Mouse (Mus musculus) hindbrain, embryonic 12.5 days (tissue): ENCODE measurements around the gene Zfp827. TPM values are rescaled to one million over a fixed set of nuclear protein-coding genes. Genes with fewer than 3 reads are reported as not detected.

Experiments
- ATAC-seq: fragments of 200-750 bp; cut with Nextera tagmentation; 2 replicates; pipeline ENCODE4 v1.8.0; 2017; ENCODE audit warnings: moderate TSS enrichment; ENCODE audit not compliant: low FRiP score
- H3K27ac ChIP-seq: fragments of 300-500 bp; sonication (generic); 2 replicates; pipeline ENCODE4 v1.5.1; 2016; ENCODE audit warnings: mild to moderate bottlenecking
- H3K27me3 ChIP-seq: fragments of 300-500 bp; sonication (generic); 2 replicates; pipeline ENCODE4 v1.6.1; 2016; ENCODE audit warnings: mild to moderate bottlenecking
- H3K36me3 ChIP-seq: fragments of 300-500 bp; sonication (generic); 2 replicates; pipeline ENCODE4 v1.6.1; 2016; ENCODE audit warnings: mild to moderate bottlenecking
- H3K4me1 ChIP-seq: fragments of 300-500 bp; sonication (generic); 2 replicates; pipeline ENCODE4 v1.6.1; 2016
- H3K4me2 ChIP-seq: fragments of 300-500 bp; sonication (generic); replicated peaks from 2 replicates; pipeline ENCODE4 v1.6.1; 2016; ENCODE audit warnings: mild to moderate bottlenecking
- H3K4me3 ChIP-seq: fragments of 300-500 bp; sonication (generic); 2 replicates; pipeline ENCODE4 v1.5.1; 2016; ENCODE audit warnings: mild to moderate bottlenecking
- H3K9ac ChIP-seq: fragments of 300-500 bp; sonication (generic); 2 replicates; pipeline ENCODE4 v1.6.1; 2016; ENCODE audit warnings: mild to moderate bottlenecking, moderate library complexity
- H3K9me3 ChIP-seq: fragments of 300-500 bp; sonication (generic); replicated peaks from 2 replicates; pipeline ENCODE4 v1.6.1; 2016; ENCODE audit warnings: mild to moderate bottlenecking
- WGBS: fragments of 180-500 bp; shearing (Covaris S2); methylation state at CpG from one replicate; pipeline ENCODE4 v1.1.7; 2016; 5-methylcytosine and 5-hydroxymethylcytosine counted together
- polyA plus RNA-seq: library from polyadenylated mRNA; unstranded; fragments of >200 nt; fragmentation: Nextera tagmentation; extraction: Ambion mirVana; gene quantifications from 2 replicates; pipeline ENCODE4 v1.2.1, GENCODE M21; 2016

Gene Zfp827
- polyA plus RNA-seq, 1 experiment from 2014 or later: 14.2 TPM

- WGBS: 92% methylated on average over 7 of the region's 7 CpGs
- Histone ChIP-seq H3K4me1 (peaks cover 16% of the 10 kb centered on the region), H3K27me3 (no peaks in the 10 kb centered on the region), H3K36me3 (0 out of 2 replicates have a peak, but pooled peaks cover 14% of the 10 kb centered on the region), H3K9me3 (no peaks in the 10 kb centered on the region), H3K4me3 (no peak overlapping the region), H3K9ac (no peak overlapping the region), H3K4me2 (no peak overlapping the region), H3K27ac (no peak overlapping the region)
- ATAC-seq: no peak
Observed at GRCm38 (mm10) chr8:79037991-79038390, 9.8 kb downstream of the Zfp827 start.

GRCm38 (mm10) chr8:79041429-79041828 is 13.2 kb downstream of the Zfp827 start:
- WGBS: 89% methylated on average over 3 of the region's 3 CpGs
- no peak for ATAC-seq
- no peaks in the 10 kb centered on the region for H3K9me3 ChIP-seq
- no peak overlapping the region for H3K9ac ChIP-seq
- H3K4me1 ChIP-seq: no peaks in the 10 kb centered on the region
- H3K4me3 ChIP-seq: no peak overlapping the region
- H3K27me3 ChIP-seq: no peaks in the 10 kb centered on the region
- no peak overlapping the region for H3K27ac ChIP-seq
- H3K36me3 ChIP-seq: 0 out of 2 replicates have a peak, but pooled peaks cover 14% of the 10 kb centered on the region
- H3K4me2 ChIP-seq: no peak overlapping the region

- no peak for ATAC-seq
- Histone ChIP-seq H3K4me1 (no peaks in the 10 kb centered on the region), H3K9me3 (no peaks in the 10 kb centered on the region), H3K27ac (no peak overlapping the region), H3K4me3 (no peak overlapping the region), H3K9ac (no peak overlapping the region), H3K27me3 (no peaks in the 10 kb centered on the region), H3K4me2 (no peak overlapping the region), H3K36me3 (0 out of 2 replicates have a peak, but pooled peaks cover 14% of the 10 kb centered on the region)
- WGBS: 81% methylated on average over 3 of the region's 3 CpGs
Observed at GRCm38 (mm10) chr8:79042252-79042651, 14.0 kb downstream of the Zfp827 start.

- Histone ChIP-seq H3K4me1 (no peaks in the 10 kb centered on the region), H3K9ac (no peak overlapping the region), H3K27me3 (no peaks in the 10 kb centered on the region), H3K27ac (no peak overlapping the region), H3K4me3 (no peak overlapping the region), H3K4me2 (no peak overlapping the region), H3K36me3 (peaks cover 10% of the 10 kb centered on the region; the same call in 1 of the 2 replicates), H3K9me3 (no peaks in the 10 kb centered on the region)
- WGBS: 93% methylated on average over 5 of the region's 5 CpGs
- no peak for ATAC-seq
Observed at GRCm38 (mm10) chr8:79044673-79045072, 16.4 kb downstream of the Zfp827 start.

- Histone ChIP-seq H3K27me3 (no peaks in the 10 kb centered on the region), H3K9ac (no peak overlapping the region), H3K27ac (no peak overlapping the region), H3K9me3 (no peaks in the 10 kb centered on the region), H3K4me2 (no peak overlapping the region), H3K4me1 (no peaks in the 10 kb centered on the region), H3K4me3 (no peak overlapping the region), H3K36me3 (peaks cover 4% of the 10 kb centered on the region; the same call in 1 of the 2 replicates)
- ATAC-seq: no peak
- WGBS: 81% methylated on average over 4 of the region's 4 CpGs
Observed at GRCm38 (mm10) chr8:79046659-79047058, 18.4 kb downstream of the Zfp827 start.

- Histone ChIP-seq H3K27ac (no peak overlapping the region), H3K36me3 (peaks cover 4% of the 10 kb centered on the region; the same call in 1 of the 2 replicates), H3K4me3 (no peak overlapping the region), H3K27me3 (no peaks in the 10 kb centered on the region), H3K4me1 (no peaks in the 10 kb centered on the region), H3K9me3 (no peaks in the 10 kb centered on the region), H3K4me2 (no peak overlapping the region), H3K9ac (no peak overlapping the region)
- ATAC-seq: no peak
- WGBS: 88% methylated on average over 6 of the region's 6 CpGs
Observed at GRCm38 (mm10) chr8:79048388-79049005, 20.3 kb downstream of the Zfp827 start.

- Histone ChIP-seq H3K4me3 (no peak overlapping the region), H3K4me2 (no peak overlapping the region), H3K27me3 (no peaks in the 10 kb centered on the region), H3K9ac (no peak overlapping the region), H3K36me3 (no peaks in the 10 kb centered on the region), H3K9me3 (no peaks in the 10 kb centered on the region), H3K4me1 (peaks cover 8% of the 10 kb centered on the region), H3K27ac (no peak overlapping the region)
- 92% methylated on average over 6 of the region's 6 CpGs for WGBS
- no peak for ATAC-seq
Observed at GRCm38 (mm10) chr8:79054222-79054621, 26.0 kb downstream of the Zfp827 start.

- no peak overlapping the region for H3K9ac ChIP-seq
- no peak overlapping the region for H3K4me2 ChIP-seq
- WGBS: 86% methylated on average over 3 of the region's 3 CpGs
- no peak overlapping the region for H3K4me3 ChIP-seq
- H3K27ac ChIP-seq: no peak overlapping the region
- H3K27me3 ChIP-seq: no peaks in the 10 kb centered on the region
- peaks cover 21% of the 10 kb centered on the region for H3K36me3 ChIP-seq
- H3K4me1 ChIP-seq: peaks cover 13% of the 10 kb centered on the region
- ATAC-seq: no peak
- H3K9me3 ChIP-seq: no peaks in the 10 kb centered on the region
Observed at GRCm38 (mm10) chr8:79057179-79057578, 28.9 kb downstream of the Zfp827 start.

- no peak for ATAC-seq
- 80% methylated on average over 4 of the region's 4 CpGs for WGBS
- no peak overlapping the region for H3K4me2 ChIP-seq
- H3K27me3 ChIP-seq: no peaks in the 10 kb centered on the region
- H3K36me3 ChIP-seq: peaks cover 35% of the 10 kb centered on the region
- no peak overlapping the region for H3K4me3 ChIP-seq
- no peak overlapping the region for H3K27ac ChIP-seq
- H3K9ac ChIP-seq: no peak overlapping the region
- no peaks in the 10 kb centered on the region for H3K9me3 ChIP-seq
- H3K4me1 ChIP-seq: peaks cover 13% of the 10 kb centered on the region
Observed at GRCm38 (mm10) chr8:79059361-79059760, 31.1 kb downstream of the Zfp827 start.

GRCm38 (mm10) chr8:79060013-79060609 is 31.9 kb downstream of the Zfp827 start:
- Histone ChIP-seq H3K36me3 (peaks cover 35% of the 10 kb centered on the region), H3K4me3 (no peak overlapping the region), H3K9ac (no peak overlapping the region), H3K27ac (no peak overlapping the region), H3K4me2 (no peak overlapping the region), H3K9me3 (no peaks in the 10 kb centered on the region), H3K27me3 (no peaks in the 10 kb centered on the region), H3K4me1 (peaks cover 13% of the 10 kb centered on the region)
- ATAC-seq: no peak
- WGBS: 79% methylated on average over 19 of the region's 19 CpGs

GRCm38 (mm10) chr8:79065924-79066323 is 37.7 kb downstream of the Zfp827 start:
- no peak overlapping the region for H3K27ac ChIP-seq
- H3K4me2 ChIP-seq: no peak overlapping the region
- peaks cover 6% of the 10 kb centered on the region; the same call in 1 of the 2 replicates for H3K4me1 ChIP-seq
- no peaks in the 10 kb centered on the region for H3K9me3 ChIP-seq
- ATAC-seq: no peak
- no peak overlapping the region for H3K9ac ChIP-seq
- H3K36me3 ChIP-seq: peaks cover 53% of the 10 kb centered on the region
- WGBS: 92% methylated on average over 2 of the region's 2 CpGs
- H3K27me3 ChIP-seq: no peaks in the 10 kb centered on the region
- no peak overlapping the region for H3K4me3 ChIP-seq

GRCm38 (mm10) chr8:79067812-79068630 is 39.8 kb downstream of the Zfp827 start:
- Histone ChIP-seq H3K9ac (no peak overlapping the region), H3K27me3 (no peaks in the 10 kb centered on the region), H3K4me3 (no peak overlapping the region), H3K9me3 (no peaks in the 10 kb centered on the region), H3K4me1 (peaks cover 6% of the 10 kb centered on the region; the same call in 1 of the 2 replicates), H3K4me2 (no peak overlapping the region), H3K27ac (no peak overlapping the region), H3K36me3 (peaks cover 39% of the 10 kb centered on the region)
- 92% methylated on average over 3 of the region's 3 CpGs for WGBS
- ATAC-seq: no peak
